Mouse (Mus musculus): ENCODE data around the gene Apol8.
"Not testable (repeated sequence)": the region's sequence is repeated elsewhere in the genome, so short reads cannot be mapped to it uniquely, and the experiment has no call there.

The Apol8 gene

GRCm38 (mm10) chr15:77748414-77748813 is 8.4 kb downstream of the Apol8 start:
- no peak for DNase-seq

DNA sequence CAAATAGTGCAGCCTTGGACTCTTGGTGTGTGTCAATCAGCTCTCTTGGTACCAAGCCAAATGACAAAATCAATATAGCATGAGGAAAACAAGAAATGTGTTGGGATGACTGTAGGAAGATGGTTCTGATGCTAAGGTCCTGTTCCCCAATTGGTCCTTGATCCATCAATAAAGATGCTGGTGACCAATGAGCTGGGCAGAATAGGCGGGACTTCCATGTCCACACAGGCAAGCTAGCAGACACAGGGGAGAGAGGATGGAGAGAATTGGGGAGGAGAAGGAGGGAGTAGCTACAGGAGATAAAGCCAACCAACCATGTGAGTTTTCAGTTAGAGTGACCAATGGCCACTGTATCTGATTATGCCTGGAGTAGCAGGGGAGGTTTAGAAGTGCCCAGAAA is 10.5 kb downstream of the Apol8 start:
- no peak for DNase-seq

GRCm38 (mm10) chr15:77745081-77745480 is 11.7 kb downstream of the Apol8 start:
- DNase-seq = no peak

GRCm38 (mm10) chr15:77744632-77745031 is 12.2 kb downstream of the Apol8 start:
- DNase-seq = no peak

- DNase-seq = not testable (repeated sequence)
Observed at GRCm38 (mm10) chr15:77741556-77741955, 15.2 kb downstream of the Apol8 start.

DNA sequence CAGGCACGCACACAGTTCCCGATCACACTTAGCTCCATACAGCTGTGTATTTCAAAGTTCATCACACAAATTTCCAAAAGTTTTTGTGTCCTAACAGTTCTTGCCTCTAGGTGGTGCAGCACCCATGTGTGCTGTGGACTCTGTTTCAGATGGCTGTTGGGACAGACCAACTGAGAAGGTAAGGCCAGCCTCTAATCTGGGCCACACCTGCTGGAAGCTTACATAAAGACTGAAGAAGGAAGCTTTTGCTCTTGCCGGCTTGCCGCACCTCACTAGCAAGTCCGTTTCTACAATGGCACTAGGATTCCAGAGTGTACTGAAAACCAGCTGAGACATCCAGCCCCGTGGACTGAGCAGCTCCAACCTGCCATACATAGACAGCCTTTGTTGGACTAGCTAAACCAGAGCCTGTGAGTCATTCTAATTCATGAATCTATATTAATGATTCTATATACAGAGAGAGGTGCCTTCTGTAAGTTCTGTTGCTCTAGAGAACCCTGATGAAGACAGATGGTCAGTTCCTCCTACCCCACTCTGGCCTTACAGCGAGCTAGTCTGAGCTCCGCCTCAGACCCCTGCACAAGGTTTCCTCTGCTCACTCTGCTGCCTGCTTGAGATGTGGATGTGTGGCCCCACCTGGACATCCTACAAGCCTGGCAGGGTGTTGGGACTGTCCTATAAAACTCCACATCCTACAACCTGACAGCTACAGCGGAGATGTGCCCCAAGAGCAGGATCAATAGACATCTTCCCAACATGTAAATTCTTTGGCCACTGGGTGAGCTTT is 16.1 kb downstream of the Apol8 start:
- no peak for DNase-seq

DNA sequence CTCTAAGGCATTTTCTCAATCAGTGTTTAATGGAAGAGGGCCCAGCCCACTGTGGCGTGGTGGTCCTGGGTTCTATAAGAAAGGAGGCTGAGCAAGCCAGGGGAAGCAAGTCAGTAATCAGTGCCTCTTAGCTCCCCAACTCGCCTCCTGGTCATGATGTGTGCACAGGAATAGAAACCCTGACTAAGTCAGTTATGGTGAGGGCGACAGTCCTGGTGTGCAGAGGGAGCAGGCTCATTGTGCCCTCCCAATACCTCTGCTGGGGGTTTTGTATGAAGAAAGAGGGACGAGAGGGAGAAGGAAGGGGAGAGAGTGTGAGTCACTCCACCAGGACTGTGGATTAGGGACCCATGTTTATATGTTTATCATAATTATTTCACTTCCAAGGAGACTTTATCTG is 22.9 kb downstream of the Apol8 start:
- DNase-seq = not testable (repeated sequence)

GRCm38 (mm10) chr15:77733380-77733779 is 23.4 kb downstream of the Apol8 start:
- DNase-seq = not testable (repeated sequence)

DNA sequence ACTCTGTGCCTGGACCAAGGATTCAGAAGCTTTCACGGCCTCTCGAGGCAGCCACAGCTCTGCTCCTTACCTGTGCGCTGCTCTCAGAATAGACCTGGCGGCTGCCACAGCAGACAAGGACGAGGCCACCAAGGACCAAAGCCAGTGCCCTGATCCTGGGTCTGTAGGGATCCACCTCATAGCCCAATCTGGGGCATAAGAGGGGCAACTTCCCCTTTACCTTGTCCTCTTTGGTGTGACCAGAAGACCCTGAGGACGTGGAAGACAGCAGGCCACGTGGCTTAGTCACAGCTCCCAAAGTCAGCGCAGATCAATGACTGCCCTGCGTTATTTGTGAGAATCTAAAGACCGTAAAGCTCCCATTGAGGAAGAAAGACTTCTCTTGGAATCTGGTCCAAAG is 24.0 kb downstream of the Apol8 start:
- DNase-seq = not testable (repeated sequence)

DNA sequence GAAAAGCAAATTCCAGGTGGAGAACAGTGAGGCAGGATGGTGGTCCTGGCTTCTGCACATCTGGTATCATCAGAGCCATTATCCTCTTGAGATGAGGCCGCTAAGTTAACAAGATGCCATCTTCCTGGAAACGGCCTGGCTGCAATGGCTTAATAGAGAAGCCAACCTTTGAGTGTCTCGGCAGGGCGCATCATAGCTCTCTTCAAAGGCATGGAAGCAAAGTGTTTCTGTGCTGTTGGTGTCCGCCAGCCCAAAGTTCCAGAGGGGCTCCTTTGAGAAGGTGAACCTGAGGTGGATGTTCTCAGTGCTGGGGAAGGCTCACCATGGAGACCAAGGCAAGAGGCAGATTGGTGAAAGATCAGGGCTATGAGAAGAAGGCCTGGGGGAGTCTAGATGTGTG is 25.2 kb downstream of the Apol8 start:
- DNase-seq = no peak

- DNase-seq = not testable (repeated sequence)
Observed at GRCm38 (mm10) chr15:77728739-77729138, 28.1 kb downstream of the Apol8 start, which contains the start of gene Apol9b. Gene Apol9b (plus strand): TSS chr15:77729039.

DNA sequence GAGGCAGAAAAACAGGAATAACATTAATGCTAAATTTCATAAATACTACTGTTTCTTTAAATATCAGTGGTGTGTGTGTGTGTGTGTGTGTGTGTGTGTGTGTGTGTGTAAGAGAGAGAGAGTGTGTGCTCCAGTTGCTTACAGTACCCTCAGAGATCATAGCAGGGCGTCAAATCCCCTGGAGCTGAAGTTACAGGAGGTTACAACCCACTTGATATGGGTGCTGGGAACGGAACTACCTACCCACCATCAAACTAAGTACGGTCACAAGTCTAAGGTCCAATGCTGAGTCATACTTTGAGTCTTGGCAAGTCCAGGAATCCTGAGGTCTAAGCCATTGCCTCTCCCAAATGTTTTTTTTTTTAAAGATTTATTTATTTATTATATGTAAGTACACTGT is 29.1 kb downstream of the Apol8 start:
- DNase-seq = not testable (repeated sequence)

- DNase-seq = not testable (repeated sequence)
Observed at GRCm38 (mm10) chr15:77727139-77727538, 29.7 kb downstream of the Apol8 start.

DNA sequence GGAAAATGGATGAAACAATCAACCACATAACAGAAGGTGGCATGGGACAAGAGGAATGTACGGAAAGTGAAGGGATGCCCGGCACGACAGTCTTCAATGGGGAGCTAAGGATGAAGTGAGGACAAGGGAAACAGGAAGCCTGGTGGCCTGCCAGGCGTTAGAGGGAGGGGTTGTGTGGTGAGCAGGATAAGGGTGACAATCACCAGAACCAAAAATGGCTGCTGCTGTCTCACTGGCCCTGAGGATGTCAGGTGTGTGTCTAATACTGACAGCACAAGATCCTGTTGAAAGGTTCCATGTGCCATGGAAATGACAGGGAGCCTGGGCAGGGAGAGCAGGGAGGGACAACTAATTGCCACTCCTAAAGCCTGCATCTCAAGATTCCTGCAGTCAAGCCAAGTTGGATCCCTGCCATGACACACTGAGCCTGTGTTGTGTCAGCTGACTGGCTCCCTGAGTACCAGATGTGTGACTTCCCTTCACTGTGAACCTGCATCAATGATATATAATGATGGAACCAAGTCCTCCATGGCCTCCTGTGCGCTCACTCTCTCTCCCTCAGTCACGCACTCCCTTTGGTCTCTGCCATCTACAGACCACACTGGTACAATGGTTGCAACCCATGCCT is 31.3 kb downstream of the Apol8 start:
- not testable (repeated sequence) for DNase-seq

DNA sequence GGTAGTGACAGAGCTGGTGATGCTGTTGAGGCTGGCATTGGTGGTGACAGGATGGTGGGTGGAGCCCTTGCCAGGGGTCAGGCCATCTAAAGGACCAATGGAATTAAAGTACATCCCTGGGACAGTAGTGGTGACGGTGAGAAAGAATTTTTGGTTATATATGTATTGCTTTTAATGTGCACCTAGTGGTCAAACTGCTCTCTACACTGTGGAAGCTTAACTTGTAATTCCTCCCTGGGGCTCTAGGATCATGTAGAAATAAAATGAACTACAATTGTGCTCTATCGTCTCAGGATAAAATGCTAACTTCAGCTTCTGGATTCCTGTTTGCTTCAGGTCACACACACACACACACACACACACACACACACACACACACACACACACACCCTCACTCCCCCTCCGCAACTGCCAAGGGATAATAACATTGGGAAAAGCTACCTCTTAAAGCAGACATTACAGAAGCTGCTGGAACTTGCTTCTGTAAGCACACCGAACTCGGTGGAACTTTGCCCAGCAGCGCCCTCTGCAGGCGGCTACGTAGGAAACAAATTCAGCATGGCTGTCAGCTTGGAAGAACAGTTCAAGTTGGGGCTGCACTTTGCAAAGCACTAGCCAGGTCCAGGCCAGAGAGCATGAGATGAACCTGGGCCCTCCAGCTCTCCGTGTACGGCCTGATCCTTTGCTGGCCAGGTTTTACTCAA is 32.4 kb downstream of the Apol8 start:
- DNase-seq = not testable (repeated sequence)

DNA sequence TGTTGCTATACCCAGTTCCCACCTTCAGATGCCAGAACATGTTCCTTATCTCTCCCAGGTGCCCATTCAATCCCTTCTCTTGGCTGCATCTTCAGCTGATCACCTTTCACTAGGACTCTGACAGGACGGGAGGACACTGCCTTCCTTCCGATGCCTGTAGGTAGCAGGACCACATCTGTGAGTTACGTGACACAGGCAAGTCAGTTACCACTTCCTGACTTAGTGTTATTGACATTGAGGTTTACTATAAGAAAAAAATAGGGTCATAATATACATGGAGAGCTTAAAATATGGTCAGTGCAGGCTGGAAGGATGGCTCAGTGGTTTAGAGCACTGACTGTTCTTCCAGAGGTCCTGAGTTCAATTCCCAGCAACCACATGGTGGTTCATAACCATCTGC is 35.3 kb downstream of the Apol8 start:
- DNase-seq = not testable (repeated sequence)

- not testable (repeated sequence) for DNase-seq
Observed at GRCm38 (mm10) chr15:77718240-77718639, 38.6 kb downstream of the Apol8 start.

DNA sequence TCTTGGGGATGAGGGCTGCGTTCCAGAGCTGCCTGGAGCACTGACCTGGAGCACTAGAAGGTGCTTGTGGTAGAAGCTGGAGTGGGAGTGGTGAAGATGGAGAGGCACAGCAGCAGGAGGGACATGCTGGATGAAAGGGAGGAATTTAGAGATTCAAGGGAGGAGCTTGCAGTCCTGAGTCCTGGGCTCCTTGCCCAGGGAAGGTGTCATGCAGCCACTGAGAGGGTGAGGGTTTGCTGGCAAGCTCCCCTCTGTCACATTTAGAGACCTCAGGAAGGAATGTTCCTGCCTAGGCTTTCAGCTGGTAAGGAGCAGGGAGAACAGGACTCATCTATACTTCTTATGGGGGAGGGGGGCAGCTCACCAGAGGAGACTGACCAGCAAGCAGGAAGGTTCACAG is 47.9 kb downstream of the Apol8 start:
- not testable (repeated sequence) for DNase-seq

DNA sequence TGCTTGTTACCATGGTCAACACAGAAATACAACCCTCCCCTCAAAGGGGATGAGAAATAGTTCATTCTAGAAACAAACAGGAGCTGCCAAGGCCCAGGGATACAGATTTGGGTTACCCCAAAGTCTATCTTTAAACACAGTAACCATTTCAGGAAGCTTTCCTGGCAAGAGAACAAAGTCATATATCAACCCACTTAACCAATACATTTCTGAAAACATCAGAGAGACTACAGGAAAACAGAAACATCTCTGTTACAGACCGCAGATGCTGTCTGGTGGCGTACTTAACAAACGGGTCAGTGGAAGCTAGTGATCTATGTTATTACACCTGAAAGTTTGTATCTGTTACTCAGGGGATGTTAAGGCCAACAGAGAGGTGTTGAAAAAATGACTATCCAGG is 51.5 kb downstream of the Apol8 start:
- DNase-seq = not testable (repeated sequence)

GRCm38 (mm10) chr15:77698656-77699055 is 58.1 kb downstream of the Apol8 start, which contains the start of gene Apol7e:
Gene Apol7e (plus strand): TSS chr15:77698857.
- DNase-seq = not testable (repeated sequence)

Data from thymus, postnatal 4 days (tissue).